Mouse (Mus musculus): ENCODE results near the gene Chl1.

Gene Chl1

DNA sequence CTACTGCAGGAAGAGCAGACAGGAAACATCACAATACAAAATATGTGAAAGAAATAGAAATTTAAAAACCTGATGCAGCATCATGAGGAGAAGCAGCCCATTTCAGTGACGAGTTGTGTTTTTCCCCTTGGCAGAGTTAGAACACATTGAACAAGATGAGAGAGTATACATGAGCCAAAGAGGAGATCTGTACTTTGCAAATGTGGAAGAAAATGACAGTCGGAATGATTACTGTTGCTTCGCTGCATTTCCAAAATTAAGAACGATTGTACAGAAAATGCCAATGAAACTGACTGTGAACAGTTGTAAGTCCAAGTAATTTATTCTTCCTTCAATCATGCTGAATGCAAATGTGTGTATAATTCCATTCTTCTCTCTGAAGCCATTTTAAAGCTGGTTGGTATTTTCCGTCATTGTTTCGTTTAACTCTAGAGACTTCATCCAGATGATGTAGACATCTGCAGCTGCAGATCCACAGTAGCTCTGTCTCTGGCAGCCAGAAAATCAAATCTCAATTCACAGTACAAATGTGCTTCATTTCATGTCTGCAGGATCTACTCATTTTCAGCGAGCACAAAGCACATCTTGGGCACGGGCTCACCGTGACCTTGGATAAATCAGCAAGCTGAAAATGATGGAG, 155.4 kb downstream of the Chl1 start:
- no peak for DNase-seq (ENCODE audit: low spot score)

DNA sequence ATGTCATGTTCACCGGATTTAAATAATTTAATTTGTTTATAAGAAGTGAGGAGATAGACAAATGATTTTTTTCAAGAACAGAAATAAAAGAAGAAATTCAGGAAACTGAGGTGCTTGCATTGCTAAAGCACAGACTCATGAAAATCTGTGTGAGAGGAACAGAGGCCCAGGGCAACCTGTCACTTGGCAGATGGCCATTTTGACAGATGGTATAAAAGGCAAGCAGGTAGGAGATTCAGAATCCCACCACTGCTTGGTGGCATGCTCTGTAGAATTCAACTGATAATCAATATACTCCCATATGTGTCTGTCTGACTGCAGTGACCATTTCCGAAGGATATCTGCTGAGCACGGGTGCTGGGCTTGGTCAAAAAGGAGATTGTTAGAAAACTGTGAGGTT, 162.7 kb downstream of the Chl1 start:
- DNase-seq (ENCODE audit: low spot score): no peak

DNA sequence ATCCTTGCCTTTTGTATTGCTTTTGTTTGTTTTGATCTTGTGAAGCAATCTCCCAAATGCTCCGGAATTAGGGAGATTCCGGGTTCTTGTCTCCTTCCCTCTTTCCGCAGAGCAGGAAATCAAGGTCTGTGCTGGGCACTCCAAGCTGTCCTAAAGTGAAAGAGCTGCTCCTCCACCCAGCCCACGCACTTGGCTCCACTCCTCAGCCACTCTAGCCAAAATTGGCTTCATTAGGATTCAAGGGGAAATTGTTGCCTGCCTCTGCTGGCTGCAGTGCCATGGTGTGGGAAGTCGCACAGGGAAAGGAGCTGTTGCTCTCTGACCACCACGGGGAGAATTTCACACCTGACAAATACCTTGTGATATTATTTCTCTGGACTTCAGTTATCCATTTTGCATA, 163.9 kb downstream of the Chl1 start:
- no peak for DNase-seq (ENCODE audit: low spot score)

DNA sequence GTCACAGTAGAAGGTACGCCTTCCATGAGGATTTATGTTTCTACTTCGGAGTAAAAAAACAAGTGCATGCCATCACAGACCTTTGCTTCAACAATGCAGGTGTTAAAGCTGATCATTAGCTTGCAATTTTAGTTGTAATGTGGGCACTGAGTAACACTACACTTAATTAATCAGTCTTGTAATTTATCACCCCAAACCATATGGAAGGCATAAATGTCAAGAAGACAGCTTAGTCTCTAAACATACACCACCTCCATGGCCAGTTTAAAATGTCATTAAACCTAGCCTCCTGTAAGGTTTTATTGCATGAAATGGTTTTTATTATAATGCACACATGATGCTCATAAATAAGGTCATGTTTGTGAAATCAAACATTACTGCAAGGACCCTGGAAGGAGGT, 164.8 kb downstream of the Chl1 start:
- no peak for DNase-seq (ENCODE audit: low spot score)

DNA sequence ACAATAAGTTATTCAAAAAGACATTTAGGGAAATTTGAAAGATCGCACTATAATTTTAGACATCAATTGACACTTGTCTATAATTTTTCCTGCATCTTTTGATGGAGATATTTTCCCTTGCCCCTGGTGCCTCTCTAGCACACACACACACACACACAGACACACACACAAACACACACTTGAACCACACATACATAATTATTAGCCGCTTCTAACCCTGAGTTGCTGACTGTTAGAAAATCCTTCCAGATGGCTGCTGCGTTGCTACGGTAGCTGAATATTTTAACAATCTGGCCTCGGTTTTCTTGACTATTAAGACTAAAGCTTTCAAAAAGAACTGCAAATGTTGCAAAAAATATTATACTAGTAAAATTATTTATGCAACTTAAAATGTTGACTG, 166.3 kb downstream of the Chl1 start:
- no peak for DNase-seq (ENCODE audit: low spot score)

DNA sequence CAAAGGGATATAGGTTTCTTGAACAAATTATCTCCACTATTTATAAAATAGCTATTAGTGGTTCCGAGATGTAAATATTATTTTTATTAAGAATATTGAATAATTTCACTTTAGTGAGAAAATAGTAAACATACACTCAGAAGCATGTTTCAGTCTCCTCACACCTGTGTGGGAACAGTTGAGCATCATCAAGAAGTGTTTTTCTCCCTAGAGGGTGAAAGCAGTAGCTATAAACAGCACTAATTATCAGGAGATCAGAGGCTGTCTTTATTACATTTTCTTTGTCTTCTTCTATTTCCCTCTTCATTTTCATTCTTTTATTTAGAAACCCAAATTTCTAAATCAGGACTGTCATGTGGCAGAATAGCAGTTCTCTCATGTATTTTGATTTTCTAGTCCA, 166.7 kb downstream of the Chl1 start:
- DNase-seq (ENCODE audit: low spot score): no peak

DNA sequence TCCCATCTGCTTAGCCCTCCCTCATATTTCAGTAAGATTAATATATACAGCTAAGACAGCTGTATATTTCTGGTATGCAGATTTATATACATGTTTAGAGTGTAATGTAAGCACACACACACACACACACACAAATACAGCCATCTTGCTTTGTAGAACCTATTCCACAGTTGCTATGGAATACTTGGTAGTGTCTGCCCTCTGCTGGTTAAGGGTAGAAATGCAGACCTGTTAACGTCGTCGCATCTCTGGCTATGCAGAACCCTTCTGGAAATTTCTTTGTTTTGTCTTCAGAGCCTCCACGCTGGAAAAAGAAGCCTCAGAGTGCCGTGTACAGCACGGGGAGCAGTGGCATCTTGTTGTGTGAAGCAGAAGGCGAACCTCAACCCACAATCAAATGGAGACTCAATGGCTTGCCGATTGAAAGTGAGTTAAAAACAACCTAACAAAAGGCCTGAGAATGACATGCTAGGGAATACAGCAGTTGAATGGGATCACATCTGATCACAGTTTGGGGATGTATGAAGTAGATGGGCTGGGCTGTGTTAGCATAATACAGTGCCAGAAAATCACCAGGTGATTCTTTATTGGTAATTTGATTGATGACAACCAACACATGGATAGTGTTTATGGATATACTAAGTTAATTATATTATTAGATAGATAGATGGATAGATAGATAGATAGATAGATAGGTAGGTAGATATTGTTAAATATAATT, 172.6 kb downstream of the Chl1 start:
- DNase-seq (ENCODE audit: low spot score): no peak

DNA sequence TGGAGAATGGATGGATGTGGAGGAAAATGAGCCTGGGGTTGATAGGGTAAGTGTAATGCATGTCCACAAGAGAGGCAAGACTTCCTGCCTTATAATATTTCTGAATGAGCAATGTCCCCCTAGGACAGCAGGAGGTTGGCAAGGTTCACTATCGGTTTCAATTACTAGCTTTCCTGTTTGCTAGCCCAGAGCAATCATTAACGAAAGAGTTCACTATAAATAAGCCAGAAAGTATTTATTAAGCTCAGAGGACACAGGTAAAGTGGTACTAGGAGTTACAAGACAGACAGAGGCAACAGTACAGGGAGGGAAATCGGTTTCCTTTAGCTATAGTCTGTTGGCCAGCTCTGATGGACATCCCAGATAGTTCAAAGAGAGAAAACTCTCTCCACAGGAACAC, 182.1 kb downstream of the Chl1 start:
- DNase-seq (ENCODE audit: low spot score): no peak

DNA sequence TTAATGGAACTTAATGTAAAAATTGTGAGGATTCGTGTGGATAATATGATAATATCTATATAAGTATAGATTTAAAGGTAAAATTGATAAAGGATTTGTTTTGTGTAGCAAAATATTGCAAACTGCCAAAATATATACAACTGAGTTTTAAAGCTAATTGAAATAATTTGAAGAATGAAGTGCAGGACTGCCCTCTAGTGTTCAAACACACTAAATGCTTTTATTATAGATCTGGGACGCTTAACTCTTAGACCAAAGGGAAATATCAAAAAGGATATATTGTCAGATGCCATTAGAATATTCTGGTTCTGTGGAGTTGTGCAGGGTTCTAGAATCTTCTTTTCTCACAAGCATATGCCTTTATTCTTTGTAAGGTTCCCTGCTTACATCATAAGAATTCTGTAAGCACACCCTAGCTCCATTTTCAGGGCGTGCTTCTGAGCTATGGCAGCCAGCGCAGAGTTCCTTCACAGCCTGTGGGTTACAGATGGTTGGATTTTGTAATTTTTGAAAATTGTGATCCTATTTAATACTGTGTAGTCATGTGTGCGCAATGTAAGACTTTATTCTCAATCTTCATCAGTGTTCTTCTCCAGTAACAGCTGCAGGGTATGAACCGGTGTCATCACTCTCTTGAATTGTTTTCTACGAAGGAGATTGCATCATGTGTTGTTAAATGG, 187.1 kb downstream of the Chl1 start:
- no peak for DNase-seq (ENCODE audit: low spot score)

DNA sequence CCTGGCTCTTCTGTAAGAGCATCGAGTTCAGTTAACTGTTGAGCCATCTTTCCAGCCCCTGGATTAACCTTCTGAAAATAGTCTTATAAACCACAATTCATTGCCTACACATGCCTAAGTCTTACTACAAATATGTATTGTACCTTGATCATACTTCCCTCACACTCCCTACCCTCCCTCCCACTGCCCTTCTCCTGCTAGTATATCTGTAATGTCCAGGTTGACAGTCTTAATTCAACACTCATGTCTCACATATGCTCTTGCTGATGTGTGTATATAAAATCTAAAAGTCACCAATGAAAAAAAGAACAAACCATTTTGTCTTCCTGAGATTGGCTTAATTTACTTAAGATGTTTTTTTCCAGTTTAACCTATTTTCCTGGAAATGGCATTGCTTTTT, 189.1 kb downstream of the Chl1 start:
- no peak for DNase-seq (ENCODE audit: low spot score)

DNA sequence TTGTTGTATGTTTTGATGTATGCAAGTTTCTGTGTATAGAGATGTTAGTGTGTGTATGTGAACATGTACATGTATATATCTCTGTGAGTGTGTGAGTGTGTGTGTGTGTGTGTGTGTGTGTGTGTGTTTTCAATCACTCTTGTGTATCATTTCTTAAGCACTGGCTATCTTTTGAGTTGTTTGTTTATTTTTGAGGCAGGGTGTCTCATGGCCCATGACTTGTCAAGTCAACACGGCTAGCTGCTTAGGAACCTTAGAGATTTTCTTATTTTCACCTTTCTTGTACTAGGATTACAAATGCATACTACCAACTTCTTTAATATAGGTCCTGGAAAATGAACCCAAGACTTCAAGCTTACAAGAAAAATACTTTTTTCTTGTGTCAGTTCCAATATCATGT, 189.5 kb downstream of the Chl1 start:
- DNase-seq (ENCODE audit: low spot score): no peak

DNA sequence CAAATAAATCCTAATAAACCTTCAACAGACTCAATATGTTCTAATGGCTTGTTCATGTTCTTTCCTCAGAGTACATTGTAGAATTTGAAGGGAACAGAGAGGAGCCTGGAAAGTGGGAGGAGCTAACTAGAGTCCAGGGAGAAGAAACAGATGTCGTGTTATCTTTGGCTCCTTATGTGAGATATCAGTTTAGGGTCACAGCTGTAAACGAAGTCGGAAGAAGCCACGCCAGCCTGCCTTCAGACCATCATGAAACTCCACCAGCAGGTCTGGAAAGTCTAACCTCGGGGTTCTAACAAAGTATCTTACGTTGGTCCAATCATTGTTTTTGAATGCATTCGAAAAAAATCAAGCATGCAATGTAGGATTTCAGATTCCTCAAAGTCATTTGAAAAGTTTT, 189.9 kb downstream of the Chl1 start:
- DNase-seq (ENCODE audit: low spot score): no peak

DNA sequence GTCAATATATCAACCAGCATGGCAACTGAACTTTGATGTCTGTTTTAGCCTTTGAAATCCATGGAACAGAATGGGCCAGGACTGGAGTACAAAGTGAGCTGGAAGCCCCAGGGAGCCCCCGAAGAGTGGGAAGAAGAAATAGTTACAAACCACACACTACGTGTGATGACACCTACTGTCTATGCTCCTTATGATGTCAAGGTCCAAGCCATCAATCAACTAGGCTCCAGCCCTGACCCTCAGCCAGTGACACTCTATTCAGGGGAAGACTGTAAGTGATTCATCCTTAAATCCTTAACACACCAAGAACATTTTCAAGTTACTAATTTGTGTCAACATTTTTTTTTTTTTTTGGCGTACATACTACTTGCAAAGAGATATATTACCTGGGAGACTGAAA, 196.0 kb downstream of the Chl1 start:
- DNase-seq (ENCODE audit: low spot score): no peak

DNA sequence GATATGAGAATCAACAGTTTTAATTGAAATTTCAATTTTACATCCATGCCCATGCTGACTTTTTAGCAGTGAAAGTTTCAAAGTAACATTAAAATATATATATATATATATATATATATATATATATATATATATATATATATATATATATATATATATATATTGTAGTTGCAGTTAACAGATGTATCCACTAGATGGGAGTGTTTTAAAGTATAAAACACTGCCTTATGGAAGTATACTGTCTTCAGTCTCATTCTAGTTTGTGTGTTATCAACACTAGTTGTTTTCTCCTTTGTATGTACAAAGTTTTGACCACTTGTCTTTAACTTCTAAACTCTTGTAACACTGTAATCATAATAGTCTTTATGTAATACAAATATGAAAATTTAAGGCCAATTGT, 228.9 kb downstream of the Chl1 start:
- DNase-seq (ENCODE audit: low spot score): no peak

DNA sequence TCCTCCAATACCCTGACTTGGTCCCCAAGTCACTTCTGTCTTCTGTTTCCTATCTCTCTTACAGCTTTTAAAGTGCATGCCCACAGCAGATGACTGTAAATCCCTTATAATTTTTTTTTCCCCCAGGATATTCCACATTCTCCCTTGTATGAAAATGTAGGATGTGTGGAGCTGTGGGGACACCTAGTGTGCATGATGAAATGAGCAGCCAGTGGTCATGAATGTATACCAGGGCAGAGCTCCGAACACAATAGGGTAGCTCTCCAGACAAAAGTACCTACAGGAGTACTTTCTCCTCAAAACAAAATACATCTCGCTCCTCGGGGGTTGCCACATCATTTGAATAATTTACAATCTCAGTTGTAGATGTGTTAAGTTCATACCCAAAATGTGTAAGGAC, 232.4 kb downstream of the Chl1 start:
- no peak for DNase-seq (ENCODE audit: low spot score)

DNA sequence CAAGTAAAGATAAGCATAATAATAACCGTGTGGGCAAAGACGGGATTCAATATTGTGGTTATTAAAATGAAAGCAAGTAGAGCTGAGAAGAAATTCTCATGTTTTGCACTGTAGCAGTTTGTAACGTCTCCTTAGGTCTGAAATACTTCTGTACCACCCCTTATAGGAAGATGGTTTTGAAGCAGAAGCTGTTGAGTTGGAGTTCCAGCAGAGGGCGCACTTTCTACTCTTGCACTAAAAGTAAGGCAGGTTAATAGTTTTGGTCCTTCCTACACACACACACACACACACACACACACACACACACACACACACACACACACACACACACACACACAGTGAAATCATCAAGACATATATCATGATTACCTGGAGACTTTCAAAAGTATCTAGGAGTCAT, 235.7 kb downstream of the Chl1 start:
- DNase-seq (ENCODE audit: low spot score): no peak

DNA sequence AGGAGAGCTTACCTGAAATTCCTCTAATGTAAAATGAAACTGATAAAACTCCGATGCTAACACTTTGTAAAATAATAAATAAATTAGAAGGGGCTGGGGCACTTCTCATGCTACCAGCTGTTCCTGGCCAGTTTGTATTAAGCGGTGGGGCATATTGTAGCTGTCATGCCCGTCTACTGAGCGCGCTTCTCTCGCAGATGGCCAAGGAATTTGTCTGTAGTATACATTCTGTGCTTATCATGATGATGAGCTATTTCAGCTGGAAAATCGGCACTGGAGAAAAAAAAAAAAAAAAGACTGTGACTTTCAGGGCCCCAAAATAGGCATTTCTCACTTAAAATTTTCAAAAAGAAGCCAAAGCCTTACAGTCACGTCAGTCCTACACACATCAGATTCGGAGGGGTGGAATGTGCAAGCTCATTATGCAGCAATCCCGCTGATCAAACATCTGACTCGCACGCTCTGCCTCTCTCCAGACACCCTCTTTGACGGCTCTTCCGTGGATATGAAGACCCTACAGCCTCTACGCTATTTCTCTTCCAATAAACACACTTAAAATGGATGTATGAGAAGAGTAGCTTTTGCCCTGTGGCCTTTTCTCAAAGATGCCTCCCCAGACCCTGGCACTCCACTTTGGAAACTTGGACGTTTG, 238.9 kb downstream of the Chl1 start:
- DNase-seq (ENCODE audit: low spot score): no peak

DNA sequence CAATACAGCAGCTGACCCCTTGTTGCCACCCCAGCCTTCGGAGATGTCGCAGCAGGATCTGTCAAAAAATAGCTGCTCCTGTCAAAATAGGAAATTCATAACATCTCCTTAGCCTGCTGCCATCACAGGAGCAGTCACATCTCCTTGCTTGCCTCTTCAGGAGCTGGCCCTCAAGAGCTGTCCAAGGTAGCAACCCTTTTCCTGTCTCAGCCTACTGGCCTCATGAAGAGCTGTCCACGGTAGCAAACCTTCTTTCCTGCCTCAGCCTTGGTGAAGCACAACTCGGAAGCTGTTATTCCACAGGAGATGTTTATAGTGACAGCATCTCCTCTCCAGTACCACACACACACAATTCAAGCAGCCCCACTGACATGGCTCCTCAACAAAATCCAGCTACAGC, 243.5 kb downstream of the Chl1 start:
- no peak for DNase-seq (ENCODE audit: low spot score)

DNA sequence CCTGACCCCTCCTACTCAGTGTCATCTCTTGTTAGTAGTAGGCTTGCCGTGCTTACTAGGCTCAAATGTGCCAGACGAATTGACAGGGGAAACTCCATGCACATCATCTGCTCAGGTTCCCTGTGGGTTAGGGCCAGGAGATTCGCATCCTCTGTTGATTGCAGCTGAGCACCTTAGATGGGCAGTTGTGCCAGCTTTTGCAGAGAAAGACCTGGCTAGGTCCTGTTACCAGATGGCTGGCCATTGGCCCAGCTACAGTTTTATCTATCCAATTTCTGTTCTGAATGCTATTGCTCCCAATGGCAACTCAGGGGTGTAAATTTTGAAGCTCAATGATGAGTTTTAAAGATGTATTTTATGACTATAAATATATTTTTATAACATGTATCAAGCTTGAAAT, 256.4 kb downstream of the Chl1 start:
- DNase-seq (ENCODE audit: low spot score): no peak

DNA sequence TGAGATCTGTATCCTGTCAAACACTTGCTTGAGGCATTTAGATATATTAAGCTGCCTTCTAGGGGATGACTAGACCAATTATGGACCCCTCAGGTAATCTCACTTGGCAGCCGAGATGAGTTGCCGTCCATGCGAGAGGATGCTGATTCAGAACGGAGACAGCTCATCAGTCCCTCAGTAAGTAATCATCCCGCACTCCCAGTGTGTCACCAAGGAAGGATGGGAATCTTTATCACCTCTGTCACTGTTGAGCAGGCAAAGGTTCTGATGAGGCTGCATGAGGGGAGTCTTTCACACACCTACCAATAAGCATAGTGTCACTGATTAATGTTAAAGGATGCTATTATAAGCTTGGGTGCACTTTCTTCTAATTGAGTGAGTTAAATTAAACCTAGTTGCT, 270.7 kb downstream of the Chl1 start:
- DNase-seq (ENCODE audit: low spot score): no peak

DNA sequence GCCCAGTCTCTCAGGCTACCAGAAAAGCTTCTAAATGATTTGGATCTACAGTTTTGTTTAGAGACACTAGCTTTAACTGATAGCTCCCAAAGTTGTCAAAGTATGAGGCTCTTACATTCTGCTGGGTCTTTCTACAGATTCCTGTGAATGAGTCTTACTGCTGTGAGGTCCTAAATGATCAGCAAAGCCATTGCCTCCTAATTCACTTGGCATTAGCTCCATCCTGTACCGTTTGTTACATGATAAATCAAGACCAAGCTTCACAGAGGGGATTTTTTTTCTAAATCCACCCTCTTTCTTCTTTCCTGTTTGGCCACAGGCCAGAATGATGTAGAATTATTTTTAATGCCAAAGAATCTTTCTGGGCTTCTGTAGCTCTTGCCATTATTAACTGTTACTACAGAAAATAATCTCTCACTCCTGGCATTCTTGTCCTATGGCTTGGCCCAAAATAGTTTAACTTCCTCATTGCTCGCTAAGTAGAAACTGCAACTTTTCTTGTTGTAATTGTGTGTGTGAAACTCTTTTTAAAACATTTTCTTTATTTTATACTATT, 280.8 kb downstream of the Chl1 start:
- no peak for DNase-seq (ENCODE audit: low spot score)

DNA sequence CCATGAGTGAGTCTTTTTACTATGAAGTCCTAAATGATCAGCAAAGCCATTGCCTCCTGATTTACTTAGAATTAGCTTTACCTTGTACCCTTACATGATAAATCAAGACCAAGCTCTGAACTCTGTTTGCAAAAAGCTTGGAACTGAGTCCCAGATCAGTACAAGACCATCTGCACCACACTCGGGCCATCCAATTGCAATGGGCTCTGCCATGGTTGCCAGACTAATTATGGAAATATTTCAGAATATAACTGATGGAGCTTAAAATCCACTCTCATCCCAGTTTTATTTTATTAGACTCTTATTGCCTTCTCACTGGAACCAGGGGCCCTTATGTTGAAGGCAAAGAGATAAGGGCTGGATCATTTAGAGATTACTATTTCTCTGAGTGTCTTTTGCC, 284.9 kb downstream of the Chl1 start:
- no peak for DNase-seq (ENCODE audit: low spot score)
